Mouse (Mus musculus): ENCODE results near the gene Stat5b. TPM values are rescaled to one million over a fixed set of nuclear protein-coding genes. Genes with fewer than 3 reads are reported as not detected.

Stat5b gene
- polyA plus RNA-seq, 1 experiment from 2014 or later = 19.8 TPM

DNA sequence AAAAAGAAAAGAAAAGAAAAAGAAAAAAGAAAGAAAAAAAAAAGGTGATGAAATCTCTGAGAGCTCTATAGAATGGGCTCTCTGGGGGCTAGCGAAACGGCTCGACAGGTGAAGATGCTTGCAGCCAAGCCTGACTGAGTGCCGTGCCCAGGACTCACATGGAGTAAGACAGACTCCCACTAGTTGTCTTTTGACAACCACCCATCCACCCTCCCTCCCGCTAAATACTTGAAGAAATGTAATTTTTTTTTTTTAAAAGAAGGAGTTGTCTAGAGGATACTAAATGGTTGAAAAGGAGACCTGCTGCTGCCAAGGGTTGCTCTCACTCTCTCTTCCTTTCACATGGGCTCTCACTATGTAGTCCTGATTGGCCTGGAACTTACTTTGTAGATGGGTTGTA, 111.8 kb downstream of the Stat5b start:
- no peaks in the 10 kb centered on the region for H3K9me3 ChIP-seq (ENCODE audit: control insufficient read depth, low read length)
- H3K4me3 ChIP-seq (ENCODE audit: low read length) = peak overlapping the region; percentile 90
- H3K27me3 ChIP-seq (ENCODE audit: control insufficient read depth, insufficient read depth, low read length) = no peaks in the 10 kb centered on the region
- no peak overlapping the region for H3K9ac ChIP-seq (ENCODE audit: low read depth, low read length)
- 16% methylated on average over 5 of the region's 5 CpGs for WGBS
- no peak for ATAC-seq (ENCODE audit: low FRiP score, low TSS enrichment)
- peaks cover 19% of the 10 kb centered on the region for H3K4me1 ChIP-seq (ENCODE audit: control insufficient read depth, insufficient read depth, low read length)
- no peak overlapping the region for H3K27ac ChIP-seq (ENCODE audit: low read depth, low read length)
- H3K4me2 ChIP-seq (replicated peaks; ENCODE audit: low read depth, low read length) = peak overlapping the region; percentile 82
- peaks cover 6% of the 10 kb centered on the region; the same call in 1 of the 2 replicates for H3K36me3 ChIP-seq (ENCODE audit: control insufficient read depth, insufficient read depth, low read length)

- no peaks in the 10 kb centered on the region for H3K9me3 ChIP-seq (ENCODE audit: control insufficient read depth, low read length)
- H3K4me2 ChIP-seq (replicated peaks; ENCODE audit: low read depth, low read length) = peak within 1 kb of the TSS; percentile 82
- H3K4me1 ChIP-seq (ENCODE audit: control insufficient read depth, insufficient read depth, low read length) = peaks cover 19% of the 10 kb centered on the region
- peak; percentile 100 for ATAC-seq (ENCODE audit: low FRiP score, low TSS enrichment)
- WGBS = 1% methylated on average over 39 of the region's 39 CpGs
- peaks cover 9% of the 10 kb centered on the region; the same call in 1 of the 2 replicates for H3K36me3 ChIP-seq (ENCODE audit: control insufficient read depth, insufficient read depth, low read length)
- no peaks in the 10 kb centered on the region for H3K27me3 ChIP-seq (ENCODE audit: control insufficient read depth, insufficient read depth, low read length)
- H3K9ac ChIP-seq (ENCODE audit: low read depth, low read length) = peak within 1 kb of the TSS; percentile 87
- peak within 1 kb of the TSS; percentile 56; the same call in 1 of the 2 replicates for H3K27ac ChIP-seq (ENCODE audit: low read depth, low read length)
- H3K4me3 ChIP-seq (ENCODE audit: low read length) = peak within 1 kb of the TSS; percentile 90
These were observed 112.4 kb downstream of the Stat5b start, which contains the start of gene Rab5c for GRCm38 (mm10) chr11:100738066-100738604. Gene Rab5c, minus strand, starts transcription at chr11:100738215.

DNA sequence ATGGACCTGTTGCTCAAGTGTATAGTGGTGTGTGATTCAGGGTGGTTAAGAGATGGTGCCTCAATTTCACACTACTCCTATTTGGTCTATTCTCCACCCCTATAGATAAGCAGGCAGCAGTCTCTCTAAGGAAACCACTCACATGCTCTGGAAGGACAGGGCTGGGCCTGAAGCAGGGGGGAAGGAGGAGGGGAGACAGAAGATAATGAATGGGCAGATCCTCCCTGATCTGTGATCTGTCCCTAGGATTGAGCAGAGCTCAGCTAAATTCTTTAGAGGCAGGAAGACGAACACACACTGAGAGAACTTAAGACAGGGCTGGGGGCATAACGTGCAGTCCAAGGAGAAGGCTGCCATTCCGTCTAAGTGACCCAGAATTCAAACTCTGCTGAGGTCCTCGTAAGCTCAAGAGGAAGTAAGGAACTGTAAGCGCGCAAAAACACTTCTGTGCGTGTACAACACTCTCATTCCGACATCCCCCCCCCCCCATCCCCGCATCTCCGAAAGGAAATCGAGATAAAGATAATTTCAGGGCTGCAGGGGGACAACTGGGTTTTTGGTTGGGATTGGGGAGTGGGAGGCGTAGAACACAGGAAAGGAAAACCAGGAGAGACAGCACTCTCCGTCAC, 113.3 kb downstream of the Stat5b start:
- H3K4me2 ChIP-seq (replicated peaks; ENCODE audit: low read depth, low read length) = peak overlapping the region; percentile 82
- H3K36me3 ChIP-seq (ENCODE audit: control insufficient read depth, insufficient read depth, low read length) = peaks cover 9% of the 10 kb centered on the region; the same call in 1 of the 2 replicates
- H3K9me3 ChIP-seq (ENCODE audit: control insufficient read depth, low read length) = no peaks in the 10 kb centered on the region
- peaks cover 19% of the 10 kb centered on the region for H3K4me1 ChIP-seq (ENCODE audit: control insufficient read depth, insufficient read depth, low read length)
- H3K9ac ChIP-seq (ENCODE audit: low read depth, low read length) = peak overlapping the region; percentile 87
- H3K27me3 ChIP-seq (ENCODE audit: control insufficient read depth, insufficient read depth, low read length) = no peaks in the 10 kb centered on the region
- ATAC-seq (ENCODE audit: low FRiP score, low TSS enrichment) = no peak
- no peak overlapping the region for H3K27ac ChIP-seq (ENCODE audit: low read depth, low read length)
- peak overlapping the region; percentile 90 for H3K4me3 ChIP-seq (ENCODE audit: low read length)
- WGBS = 1% methylated on average over 13 of the region's 13 CpGs

- Histone ChIP-seq H3K36me3 (ENCODE audit: control insufficient read depth, insufficient read depth, low read length) (peaks cover 9% of the 10 kb centered on the region; the same call in 1 of the 2 replicates), H3K9ac (ENCODE audit: low read depth, low read length) (peak overlapping the region; percentile 87; the same call in 1 of the 2 replicates), H3K4me3 (ENCODE audit: low read length) (peak overlapping the region; percentile 90; the same call in 1 of the 2 replicates), H3K27me3 (ENCODE audit: control insufficient read depth, insufficient read depth, low read length) (no peaks in the 10 kb centered on the region), H3K27ac (ENCODE audit: low read depth, low read length) (no peak overlapping the region), H3K4me1 (ENCODE audit: control insufficient read depth, insufficient read depth, low read length) (peaks cover 19% of the 10 kb centered on the region), H3K4me2 (replicated peaks; ENCODE audit: low read depth, low read length) (peak overlapping the region; percentile 82), H3K9me3 (ENCODE audit: control insufficient read depth, low read length) (no peaks in the 10 kb centered on the region)
- WGBS = 79% methylated on average over 4 of the region's 4 CpGs
- no peak for ATAC-seq (ENCODE audit: low FRiP score, low TSS enrichment)
These were observed 113.8 kb downstream of the Stat5b start for GRCm38 (mm10) chr11:100736746-100737080.

DNA sequence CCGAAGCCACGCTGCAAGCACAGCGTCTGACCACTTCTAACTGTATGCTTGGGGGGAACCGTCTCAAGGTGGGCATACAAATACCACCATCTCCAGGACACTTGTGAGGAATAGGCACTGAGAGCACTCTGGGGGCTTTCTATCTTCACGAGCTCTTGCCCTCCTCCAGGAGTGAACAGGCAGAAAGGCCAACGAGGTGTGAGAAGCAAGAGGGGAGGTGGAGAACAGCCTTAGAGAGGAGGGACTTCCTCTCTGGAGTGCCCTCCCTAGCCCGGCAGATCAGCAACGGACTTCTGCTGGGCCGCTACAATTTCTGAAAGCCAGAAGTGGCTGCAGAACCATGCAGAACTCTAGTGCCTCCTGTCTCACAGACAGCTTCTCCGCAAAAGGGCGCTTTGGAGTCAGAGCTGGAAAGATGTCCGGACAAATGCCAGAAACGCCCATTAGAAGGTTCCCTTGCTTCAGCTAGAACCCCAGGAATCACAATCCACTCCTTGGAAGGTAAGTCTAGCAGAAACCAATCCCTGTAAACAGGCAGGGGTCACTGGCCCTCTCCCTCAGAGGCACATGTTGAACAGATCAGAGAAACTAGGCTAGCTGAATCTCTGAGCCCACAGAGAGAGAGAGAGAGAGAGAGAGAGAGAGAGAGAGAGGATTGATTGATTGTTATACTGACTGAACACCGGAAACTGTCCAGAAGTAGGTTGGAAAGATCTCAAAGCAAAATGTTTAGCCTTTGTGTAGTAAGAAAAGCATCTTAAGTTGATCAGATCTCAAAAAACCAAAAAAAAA, 114.4 kb downstream of the Stat5b start:
- Histone ChIP-seq H3K4me2 (replicated peaks; ENCODE audit: low read depth, low read length) (peak overlapping the region; percentile 23; the same call in 1 of the 2 replicates), H3K9ac (ENCODE audit: low read depth, low read length) (peak overlapping the region; percentile 87; the same call in 1 of the 2 replicates), H3K4me1 (ENCODE audit: control insufficient read depth, insufficient read depth, low read length) (peaks cover 19% of the 10 kb centered on the region), H3K36me3 (ENCODE audit: control insufficient read depth, insufficient read depth, low read length) (peaks cover 9% of the 10 kb centered on the region; the same call in 1 of the 2 replicates), H3K27ac (ENCODE audit: low read depth, low read length) (no peak overlapping the region), H3K9me3 (ENCODE audit: control insufficient read depth, low read length) (no peaks in the 10 kb centered on the region), H3K4me3 (ENCODE audit: low read length) (peak overlapping the region; percentile 90; the same call in 1 of the 2 replicates), H3K27me3 (ENCODE audit: control insufficient read depth, insufficient read depth, low read length) (no peaks in the 10 kb centered on the region)
- 69% methylated on average over 14 of the region's 14 CpGs for WGBS
- ATAC-seq (ENCODE audit: low FRiP score, low TSS enrichment) = no peak

GRCm38 (mm10) chr11:100735134-100735865, 115.2 kb downstream of the Stat5b start:
- Histone ChIP-seq H3K27ac (ENCODE audit: low read depth, low read length) (no peak overlapping the region), H3K4me1 (ENCODE audit: control insufficient read depth, insufficient read depth, low read length) (peaks cover 19% of the 10 kb centered on the region), H3K4me3 (ENCODE audit: low read length) (no peak overlapping the region), H3K9ac (ENCODE audit: low read depth, low read length) (no peak overlapping the region), H3K27me3 (ENCODE audit: control insufficient read depth, insufficient read depth, low read length) (no peaks in the 10 kb centered on the region), H3K4me2 (replicated peaks; ENCODE audit: low read depth, low read length) (no peak overlapping the region; the same call in 1 of the 2 replicates), H3K9me3 (ENCODE audit: control insufficient read depth, low read length) (no peaks in the 10 kb centered on the region), H3K36me3 (ENCODE audit: control insufficient read depth, insufficient read depth, low read length) (peaks cover 9% of the 10 kb centered on the region; the same call in 1 of the 2 replicates)
- ATAC-seq (ENCODE audit: low FRiP score, low TSS enrichment) = no peak
- WGBS = 87% methylated on average over 9 of the region's 9 CpGs

Other genes starting within 250 kb of the Stat5b start
- 63.6 and 67.6 TPM in 2 replicates for gene Nkiras2, start 231.5 kb downstream of the Stat5b start, polyA plus RNA-seq (2014; fragmentation: Nextera tagmentation; extraction: Ambion mirVana)
- 86.2 and 126 TPM in 2 replicates for gene Dnajc7, start 230.6 kb downstream of the Stat5b start, polyA plus RNA-seq (2014; fragmentation: Nextera tagmentation; extraction: Ambion mirVana)
- 0.40 and 0.50 TPM in 2 replicates for gene Zfp385c, start 158.3 kb downstream of the Stat5b start, polyA plus RNA-seq (2014; fragmentation: Nextera tagmentation; extraction: Ambion mirVana)
- gene Dhx58, start 146.5 kb downstream of the Stat5b start, polyA plus RNA-seq (2014; fragmentation: Nextera tagmentation; extraction: Ambion mirVana) = 3.2 TPM in 2 replicates
- gene Kat2a, start 138.3 kb downstream of the Stat5b start, polyA plus RNA-seq (2014; fragmentation: Nextera tagmentation; extraction: Ambion mirVana) = 44.3 and 74.5 TPM in 2 replicates
- gene Hspb9, start 136.9 kb downstream of the Stat5b start, polyA plus RNA-seq (2014; fragmentation: Nextera tagmentation; extraction: Ambion mirVana) = 0.47 TPM in 1 of 2 replicates, not detected in the other
- 46.8 and 92.8 TPM in 2 replicates for gene Rab5c, start 112.5 kb downstream of the Stat5b start, polyA plus RNA-seq (2014; fragmentation: Nextera tagmentation; extraction: Ambion mirVana)
- 0.07 TPM in 1 of 2 replicates, not detected in the other for gene Kcnh4, start 90.8 kb downstream of the Stat5b start, polyA plus RNA-seq (2014; fragmentation: Nextera tagmentation; extraction: Ambion mirVana)
- not detected in 2 replicates for gene Hcrt, start 87.8 kb downstream of the Stat5b start, polyA plus RNA-seq (2014; fragmentation: Nextera tagmentation; extraction: Ambion mirVana)
- 3.6 and 4.5 TPM in 2 replicates for gene Ghdc, start 79.8 kb downstream of the Stat5b start, polyA plus RNA-seq (2014; fragmentation: Nextera tagmentation; extraction: Ambion mirVana)
- gene Stat5a, start 8.6 kb upstream of the Stat5b start, polyA plus RNA-seq (2014; fragmentation: Nextera tagmentation; extraction: Ambion mirVana) = 2.0 and 3.0 TPM in 2 replicates
- 25.3 and 40.0 TPM in 2 replicates for gene Stat3, start 88.8 kb upstream of the Stat5b start, polyA plus RNA-seq (2014; fragmentation: Nextera tagmentation; extraction: Ambion mirVana)
- gene Cavin1, start 120.2 kb upstream of the Stat5b start, polyA plus RNA-seq (2014; fragmentation: Nextera tagmentation; extraction: Ambion mirVana) = 40.7 and 45.1 TPM in 2 replicates
- gene Atp6v0a1, start 158.7 kb upstream of the Stat5b start, polyA plus RNA-seq (2014; fragmentation: Nextera tagmentation; extraction: Ambion mirVana) = 29.2 and 38.8 TPM in 2 replicates
- gene Naglu, start 219.3 kb upstream of the Stat5b start, polyA plus RNA-seq (2014; fragmentation: Nextera tagmentation; extraction: Ambion mirVana) = 7.0 and 11.5 TPM in 2 replicates
- 0.16 TPM in 1 of 2 replicates, not detected in the other for gene Hsd17b1, start 227.7 kb upstream of the Stat5b start, polyA plus RNA-seq (2014; fragmentation: Nextera tagmentation; extraction: Ambion mirVana)
- 42.0 and 44.9 TPM in 2 replicates for gene Coasy, start 231.8 kb upstream of the Stat5b start, polyA plus RNA-seq (2014; fragmentation: Nextera tagmentation; extraction: Ambion mirVana)
- gene Mlx, start 236.6 kb upstream of the Stat5b start, polyA plus RNA-seq (2014; fragmentation: Nextera tagmentation; extraction: Ambion mirVana) = 39.7 and 48.7 TPM in 2 replicates
- gene Psmc3ip, start 244.7 kb upstream of the Stat5b start, polyA plus RNA-seq (2014; fragmentation: Nextera tagmentation; extraction: Ambion mirVana) = 52.0 and 61.8 TPM in 2 replicates